Mouse (Mus musculus): ENCODE results near the gene Slc7a6.

GRCm38 (mm10) chr8:106137906-106138477 is 30.7 kb upstream of the Slc7a6 start:
- TF ChIP-seq POLR2A (IDR thresholded peaks at IDR 0.05; ENCODE audit: borderline replicate concordance, control insufficient read depth, low read depth, low read length), result no peak
- TF ChIP-seq CTCF (IDR thresholded peaks at IDR 0.05; ENCODE audit: control insufficient read depth, insufficient read depth, low read length), result no peak
